Mouse (Mus musculus) MEL (cell line): ENCODE measurements around the gene Phgr1. TPM values are rescaled to one million over a fixed set of nuclear protein-coding genes. Genes with fewer than 3 reads are reported as not detected.

Experiments used
- DNase-seq: peaks from one replicate; pipeline ENCODE4 v3.0.0; 2011; ENCODE audit warnings: low read depth, low spot score
- H3K27ac ChIP-seq: 2 replicates; pipeline ENCODE4 v1.5.1; 2012; ENCODE audit warnings: low read depth, mild to moderate bottlenecking, control low read depth, low read length, moderate library complexity; ENCODE audit not compliant: control insufficient read depth
- H3K27me3 ChIP-seq, 2 experiments: fragments of 150-350 bp in 1 of 2; sonication (generic) in 1 of 2; 2 replicates each; pipeline ENCODE4 v1.6.1; 2012; ENCODE audit warnings: low read length in 2 of 2, mild to moderate bottlenecking in 2 of 2, improper control_type of control experiment in 1 of 2, moderate library complexity in 1 of 2; ENCODE audit not compliant: insufficient read depth in 2 of 2, control insufficient read depth in 1 of 2
- H3K36me3 ChIP-seq, 2 experiments: 2 replicates each; pipeline ENCODE4 v1.6.1; 2012 to 2014; ENCODE audit warnings: low read length in 2 of 2, improper control_type of control experiment in 1 of 2, inconsistent platforms in 1 of 2, mild to moderate bottlenecking in 1 of 2; ENCODE audit not compliant: insufficient read depth in 2 of 2, control insufficient read depth in 1 of 2
- H3K4me1 ChIP-seq, 2 experiments: fragments of 150-350 bp in 1 of 2; sonication (generic) in 1 of 2; 2 replicates each; pipeline ENCODE4 v1.6.1; 2012; ENCODE audit warnings: low read length in 2 of 2, improper control_type of control experiment in 1 of 2, mild to moderate bottlenecking in 1 of 2; ENCODE audit not compliant: insufficient read depth in 2 of 2, control insufficient read depth in 1 of 2
- H3K4me3 ChIP-seq, 2 experiments: fragments of 150-350 bp in 1 of 2; sonication (generic) in 1 of 2; 2 replicates each; pipeline ENCODE4 v1.5.1; 2012; ENCODE audit warnings: low read depth in 2 of 2, low read length in 2 of 2, mild to moderate bottlenecking in 2 of 2, moderate library complexity in 2 of 2, control low read depth in 1 of 2, improper control_type of control experiment in 1 of 2; ENCODE audit not compliant: control insufficient read depth in 1 of 2, insufficient read depth in 1 of 2
- H3K79me2 ChIP-seq: 2 replicates; pipeline ENCODE4 v1.6.1; 2012; ENCODE audit warnings: mild to moderate bottlenecking, low read length, moderate library complexity; ENCODE audit not compliant: control insufficient read depth, poor library complexity, insufficient read depth
- H3K9ac ChIP-seq: 2 replicates; pipeline ENCODE4 v1.6.1; 2012; ENCODE audit warnings: low read depth, mild to moderate bottlenecking, control low read depth, low read length, moderate library complexity; ENCODE audit not compliant: control insufficient read depth, poor library complexity, severe bottlenecking
- H3K9me3 ChIP-seq: fragments of 150-350 bp; sonication (generic); replicated peaks from 2 replicates; pipeline ENCODE4 v1.6.1; 2012; ENCODE audit warnings: mild to moderate bottlenecking, low read length, improper control_type of control experiment, moderate library complexity; ENCODE audit not compliant: insufficient read depth
- CHD1 ChIP-seq: IDR thresholded peaks from 2 replicates; pipeline ENCODE4 v1.6.1; 2012; ENCODE audit warnings: low read depth, mild to moderate bottlenecking, inconsistent platforms, low read length, improper control_type of control experiment
- CTCF ChIP-seq, 3 experiments: IDR thresholded peaks in 2 of 3; conservative IDR thresholded peaks in 1 of 3; 2 replicates each; pipeline ENCODE4 v1.5.1; 2011 to 2012; ENCODE audit warnings: low read length in 3 of 3, low read depth in 2 of 3, mild to moderate bottlenecking in 2 of 3, improper control_type of control experiment in 1 of 3, inconsistent platforms in 1 of 3, mixed read lengths in 1 of 3, moderate library complexity in 1 of 3; ENCODE audit not compliant: control insufficient read depth in 1 of 3, insufficient read depth in 1 of 3, poor library complexity in 1 of 3, severe bottlenecking in 1 of 3
- E2F4 ChIP-seq: IDR thresholded peaks from 2 replicates; pipeline ENCODE4 v1.6.1; 2011; ENCODE audit warnings: low read depth, low read length, improper control_type of control experiment, borderline replicate concordance
- EP300 ChIP-seq, 2 experiments: IDR thresholded peaks; 2 replicates each; pipeline ENCODE4 v1.6.1; 2011; ENCODE audit warnings: improper control_type of control experiment in 2 of 2, low read length in 2 of 2, low read depth in 1 of 2, mild to moderate bottlenecking in 1 of 2
- ETS1 ChIP-seq: IDR thresholded peaks from 2 replicates; pipeline ENCODE4 v1.6.1; 2012; ENCODE audit warnings: low read depth, mild to moderate bottlenecking, inconsistent platforms, low read length, improper control_type of control experiment, moderate library complexity
- GATA1 ChIP-seq: IDR thresholded peaks from 2 replicates; pipeline ENCODE4 v1.6.1; 2011; ENCODE audit warnings: low read depth, low read length, improper control_type of control experiment
- HCFC1 ChIP-seq: IDR thresholded peaks from 2 replicates; pipeline ENCODE4 v1.6.1; 2012; ENCODE audit warnings: low read depth, mild to moderate bottlenecking, inconsistent platforms, low read length, improper control_type of control experiment, moderate library complexity
- JUND ChIP-seq: IDR thresholded peaks from 2 replicates; pipeline ENCODE4 v1.6.1; 2011; ENCODE audit warnings: low read depth, mild to moderate bottlenecking, improper control_type of control experiment, low read length
- MAZ ChIP-seq: IDR thresholded peaks from 2 replicates; pipeline ENCODE4 v1.6.1; 2012; ENCODE audit warnings: low read depth, mild to moderate bottlenecking, inconsistent platforms, low read length, improper control_type of control experiment
- MXI1 ChIP-seq: IDR thresholded peaks from 2 replicates; pipeline ENCODE4 v1.6.1; 2011; ENCODE audit warnings: mild to moderate bottlenecking, low read depth, low read length, improper control_type of control experiment
- MYB ChIP-seq: IDR thresholded peaks from 2 replicates; pipeline ENCODE4 v1.6.1; 2011; ENCODE audit warnings: mild to moderate bottlenecking, low read depth, low read length, improper control_type of control experiment
- MYC ChIP-seq: IDR thresholded peaks from 2 replicates; pipeline ENCODE4 v1.6.1; 2011; ENCODE audit warnings: low read depth, mild to moderate bottlenecking, low read length, improper control_type of control experiment, moderate library complexity
- NELFE ChIP-seq: IDR thresholded peaks from 2 replicates; pipeline ENCODE4 v1.6.1; 2011; ENCODE audit warnings: low read depth, low read length, improper control_type of control experiment
- NRF1 ChIP-seq: IDR thresholded peaks from 2 replicates; pipeline ENCODE4 v1.6.1; 2014; ENCODE audit warnings: low read depth, mild to moderate bottlenecking, inconsistent platforms, low read length, improper control_type of control experiment, moderate library complexity; ENCODE audit not compliant: poor library complexity, insufficient read depth, severe bottlenecking
- POLR2A ChIP-seq, 2 experiments: IDR thresholded peaks; 2 replicates each; pipeline ENCODE4 v1.6.1; 2011 to 2012; ENCODE audit warnings: low read length in 2 of 2, mild to moderate bottlenecking in 2 of 2, control low read depth in 1 of 2, improper control_type of control experiment in 1 of 2, low read depth in 1 of 2, moderate library complexity in 1 of 2; ENCODE audit not compliant: control insufficient read depth in 1 of 2, insufficient read depth in 1 of 2, poor library complexity in 1 of 2
- POLR2AphosphoS2 ChIP-seq: IDR thresholded peaks from 2 replicates; pipeline ENCODE4 v1.6.1; 2011; ENCODE audit warnings: low read length, improper control_type of control experiment
- RAD21 ChIP-seq: IDR thresholded peaks from 2 replicates; pipeline ENCODE4 v1.6.1; 2011; ENCODE audit warnings: mild to moderate bottlenecking, low read depth, low read length, improper control_type of control experiment
- SIN3A ChIP-seq: IDR thresholded peaks from 2 replicates; pipeline ENCODE4 v1.6.1; 2012; ENCODE audit warnings: low read length, improper control_type of control experiment, inconsistent platforms
- TAL1 ChIP-seq: IDR thresholded peaks from 2 replicates; pipeline ENCODE4 v1.6.1; 2012; ENCODE audit warnings: mild to moderate bottlenecking, inconsistent platforms, low read length, moderate library complexity, mixed read lengths
- TBP ChIP-seq: IDR thresholded peaks from 2 replicates; pipeline ENCODE4 v1.8.0; 2011; ENCODE audit warnings: low read depth, low read length, improper control_type of control experiment
- USF1 ChIP-seq: IDR thresholded peaks from 2 replicates; pipeline ENCODE4 v1.6.1; 2014; ENCODE audit warnings: low read depth, mild to moderate bottlenecking, inconsistent platforms, low read length, improper control_type of control experiment, moderate library complexity
- ZC3H11A ChIP-seq: IDR thresholded peaks from 2 replicates; pipeline ENCODE4 v1.6.1; 2012; ENCODE audit warnings: low read depth, mild to moderate bottlenecking, inconsistent platforms, low read length, improper control_type of control experiment
- ZNF384 ChIP-seq: IDR thresholded peaks from 2 replicates; pipeline ENCODE4 v1.6.1; 2012; ENCODE audit warnings: low read depth, mild to moderate bottlenecking, inconsistent platforms, low read length, improper control_type of control experiment
- polyA plus RNA-seq, 2 experiments: library from polyadenylated mRNA; stranded (reverse) in 1 of 2; unstranded in 1 of 2; fragments of >175 nt in 1 of 2; fragments of >200 nt in 1 of 2; gene quantifications; 2 replicates each; pipeline versions ENCODE4 v1.2.1 to v1.2.4; 2012; ENCODE audit warnings: low replicate concordance in 2 of 2, low read depth in 1 of 2; ENCODE audit not compliant: insufficient read length in 2 of 2, insufficient read depth in 1 of 2, missing spikeins in 1 of 2
- total RNA-seq: library from RNA; depleted of rRNA; stranded (reverse); fragments of 300-350 nt; gene quantifications from 2 replicates; pipeline ENCODE4 v1.2.3, GENCODE M21; 2012

Phgr1 gene
- total and polyA plus RNA-seq, 3 experiments = not detected

GRCm38 (mm10) chr2:118812724-118813123, 40.2 kb downstream of the Phgr1 start:
- Histone ChIP-seq H3K4me1 (peaks cover 12 to 25% of the 10 kb centered on the region in 2 experiments), H3K79me2 (peaks cover 8% of the 10 kb centered on the region), H3K27me3 (no peaks in the 10 kb centered on the region), H3K27ac (peak overlapping the region; percentile 83), H3K9ac (peak overlapping the region; percentile 20; the same call in 1 of the 2 replicates), H3K9me3 (no peaks in the 10 kb centered on the region), H3K36me3 (peaks cover 3 to 26% of the 10 kb centered on the region in 2 experiments), H3K4me3 (no peak overlapping the region; a peak in 1 of 4 replicates)
- TF ChIP-seq POLR2AphosphoS2 (no peak), NELFE (peak; percentile 41; the same call in 1 of the 2 replicates), HCFC1 (no peak), MYC (0 out of 2 replicates have a peak, but pooled peaks have one; percentile 36), ETS1 (peak; percentile 37; the same call in 1 of the 2 replicates), USF1 (no peak), MYB (no peak), TBP (peak; percentile 68), GATA1 (peak; percentile 68), SIN3A (0 out of 2 replicates have a peak, but pooled peaks have one; percentile 19), E2F4 (no peak), EP300 (IDR thresholded peaks at IDR 0.05; ENCODE audit: low read depth in 1 of 2, low read length in 2 of 2) (peak; percentile 69 to 76), NRF1 (no peak), MXI1 (0 out of 2 replicates have a peak, but pooled peaks have one; percentile 34), ZC3H11A (no peak), JUND (0 out of 2 replicates have a peak, but pooled peaks have one; percentile 15), POLR2A (IDR thresholded peaks at IDR 0.05; ENCODE audit: control insufficient read depth in 1 of 2, insufficient read depth in 1 of 2, low read depth in 1 of 2, low read length in 2 of 2, poor library complexity in 1 of 2) (peak in 1 of 2 experiments; percentile 38; a peak in 1 of 4 replicates), MAZ (0 out of 2 replicates have a peak, but pooled peaks have one; percentile 28), CTCF (IDR thresholded peaks at IDR 0.05 in 2 of 3, conservative IDR thresholded peaks at IDR 0.05 in 1 of 3; ENCODE audit: control insufficient read depth in 1 of 3, insufficient read depth in 1 of 3, low read depth in 2 of 3, low read length in 3 of 3, poor library complexity in 1 of 3, severe bottlenecking in 1 of 3) (no peak), CHD1 (no peak), ZNF384 (no peak), RAD21 (no peak), TAL1 (no peak)
- peak; percentile 60 for DNase-seq
